ENCODE assay signal across 24 mouse cellular contexts in the genomic region with DNA sequence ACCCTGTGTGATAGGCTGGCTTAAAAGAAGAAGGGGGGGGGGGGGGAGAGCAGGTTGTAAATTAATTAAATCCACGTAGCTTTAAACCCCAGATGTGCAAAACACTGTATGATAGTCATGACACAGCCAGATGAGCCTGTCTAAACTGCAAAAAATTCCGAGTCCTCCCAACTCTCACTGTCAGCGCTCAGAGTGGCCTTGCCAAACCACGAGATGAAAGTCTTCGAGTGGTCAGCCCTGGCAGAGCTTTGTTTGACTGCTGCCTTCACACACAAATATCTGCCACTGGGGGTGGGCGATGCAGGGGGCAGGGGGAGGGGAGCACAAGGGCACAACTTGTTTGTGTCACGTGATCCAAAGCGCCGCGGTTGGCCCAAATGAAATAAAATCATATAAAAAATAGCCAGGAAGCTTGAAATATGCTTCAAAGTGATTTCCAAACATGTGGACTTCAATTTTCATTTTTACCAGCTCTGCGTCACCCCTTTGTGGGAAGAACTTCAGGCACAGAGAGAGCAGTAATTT.
DNase-seq lines count a peak whose midpoint lies in the region; ATAC-seq and TF ChIP-seq lines count a peak whose summit lies in the region.
"Had no signal": no experiment of that assay in that cellular context is flagged by ENCODE, and none has a peak within 500 bp of the region (broad histone marks: within the 10 kb centered on the region; RNA-seq: fewer than 3 reads in every experiment).

No protein-coding gene starts in this region.

- H3K4me2 ChIP-seq in embryonic facial prominence, embryonic 14.5 days (ENCODE audit: low read depth, low read length), result no peak overlapping the region
- H3K4me2 ChIP-seq in forebrain, postnatal 0 days (ENCODE audit: low read depth), result no peak overlapping the region
- no peak overlapping the region for H3K4me2 ChIP-seq in hindbrain, embryonic 14.5 days (replicated peaks)
- H3K4me2 ChIP-seq: embryonic facial prominence, embryonic 13.5 days; forebrain, embryonic 15.5 days; heart, embryonic 12.5 days; midbrain, embryonic 15.5 days; neural tube, embryonic 13.5 days had no signal

- no peak overlapping the region for H3K9ac ChIP-seq in embryonic facial prominence, embryonic 14.5 days (ENCODE audit: low read depth, low read length)
- no peak overlapping the region for H3K9ac ChIP-seq in forebrain, postnatal 0 days
- H3K9ac ChIP-seq in hindbrain, embryonic 14.5 days, result no peak overlapping the region
- H3K9ac ChIP-seq: embryonic facial prominence, embryonic 13.5 days; forebrain, embryonic 15.5 days; heart, embryonic 12.5 days; midbrain, embryonic 15.5 days had no signal

- peak; percentile 30 for DNase-seq in embryonic facial prominence, embryonic 14.5 days (ENCODE audit: low spot score)
- no peak for DNase-seq in embryonic facial prominence, embryonic 10.5 days (ENCODE audit: low spot score)
- peak; percentile 34 for DNase-seq in lung, postnatal 10 days
- no peak for DNase-seq in lung, postnatal 4 days
- DNase-seq in adrenal gland, postnatal 14 days, result peak; percentile 41
- no peak for DNase-seq in forebrain, postnatal 0 days
- DNase-seq in hindbrain, embryonic 14.5 days (ENCODE audit: low spot score), result no peak
- DNase-seq: cerebellum, adult 11-12 months; cerebellum, postnatal 14 days; gastrocnemius, postnatal 25 days; heart, adult 18-20 months; heart, postnatal 10 days; kidney, adult 9 months; kidney, postnatal 14 days; retina, postnatal 1 day had no signal

- no peak for ATAC-seq in embryonic facial prominence, embryonic 14.5 days (ENCODE audit: low read depth)
- no peak for ATAC-seq in forebrain, postnatal 0 days
- no peak for ATAC-seq in hindbrain, embryonic 14.5 days (ENCODE audit: low FRiP score)
- ATAC-seq: forebrain, embryonic 15.5 days; hindbrain, postnatal 0 days; intestine, embryonic 16.5 days; midbrain, embryonic 15.5 days had no signal

- H3K4me3 ChIP-seq in embryonic facial prominence, embryonic 14.5 days (ENCODE audit: low read depth, low read length), result no peak overlapping the region
- H3K4me3 ChIP-seq in embryonic facial prominence, embryonic 10.5 days, result no peak overlapping the region
- H3K4me3 ChIP-seq in forebrain, postnatal 0 days (ENCODE audit: low read depth, low read length), result no peak overlapping the region
- H3K4me3 ChIP-seq in hindbrain, embryonic 14.5 days (replicated peaks; ENCODE audit: low read length), result no peak overlapping the region
- H3K4me3 ChIP-seq: embryonic facial prominence, embryonic 13.5 days; forebrain, embryonic 15.5 days; heart, embryonic 12.5 days; hindbrain, embryonic 10.5 days; megakaryocyte, embryonic 14.5 days; midbrain, embryonic 15.5 days; neural tube, embryonic 13.5 days had no signal

- peaks cover 8% of the 10 kb centered on the region; the same call in 1 of the 2 replicates for H3K9me3 ChIP-seq in embryonic facial prominence, embryonic 14.5 days (ENCODE audit: control insufficient read depth, low read length)
- no peaks in the 10 kb centered on the region; the same call in 1 of the 2 replicates for H3K9me3 ChIP-seq in embryonic facial prominence, embryonic 10.5 days
- no peaks in the 10 kb centered on the region for H3K9me3 ChIP-seq in forebrain, postnatal 0 days (ENCODE audit: low read length)
- peaks cover 9% of the 10 kb centered on the region; the same call in 1 of the 2 replicates for H3K9me3 ChIP-seq in hindbrain, embryonic 14.5 days (ENCODE audit: control insufficient read depth, low read length)
- H3K9me3 ChIP-seq: forebrain, embryonic 15.5 days; midbrain, embryonic 15.5 days had no signal

- H3K36me3 ChIP-seq in embryonic facial prominence, embryonic 14.5 days (ENCODE audit: control insufficient read depth, insufficient read depth, low read length), result no peaks in the 10 kb centered on the region
- no peaks in the 10 kb centered on the region for H3K36me3 ChIP-seq in embryonic facial prominence, embryonic 10.5 days (replicated peaks)
- no peaks in the 10 kb centered on the region for H3K36me3 ChIP-seq in forebrain, postnatal 0 days (ENCODE audit: insufficient read depth)
- no peaks in the 10 kb centered on the region for H3K36me3 ChIP-seq in hindbrain, embryonic 14.5 days (replicated peaks; ENCODE audit: control insufficient read depth, insufficient read depth)
- H3K36me3 ChIP-seq: embryonic facial prominence, embryonic 13.5 days; forebrain, embryonic 15.5 days; heart, embryonic 12.5 days; hindbrain, embryonic 10.5 days; midbrain, embryonic 15.5 days; neural tube, embryonic 13.5 days had no signal

- no peak for TF ChIP-seq CTCF in forebrain, postnatal 0 days (IDR thresholded peaks at IDR 0.05; ENCODE audit: low read depth)

- H3K27ac ChIP-seq in embryonic facial prominence, embryonic 14.5 days (replicated peaks; ENCODE audit: low read depth, low read length), result no peak overlapping the region
- no peak overlapping the region for H3K27ac ChIP-seq in embryonic facial prominence, embryonic 10.5 days (replicated peaks)
- H3K27ac ChIP-seq in forebrain, postnatal 0 days (ENCODE audit: low read depth, low read length), result no peak overlapping the region
- H3K27ac ChIP-seq in hindbrain, embryonic 14.5 days, result no peak overlapping the region
- H3K27ac ChIP-seq: embryonic facial prominence, embryonic 13.5 days; forebrain, embryonic 15.5 days; hindbrain, embryonic 10.5 days; hindbrain, postnatal 0 days; midbrain, embryonic 15.5 days; neural tube, embryonic 13.5 days had no signal

- no peaks in the 10 kb centered on the region for H3K27me3 ChIP-seq in embryonic facial prominence, embryonic 14.5 days (replicated peaks; ENCODE audit: control insufficient read depth, insufficient read depth, low read length)
- H3K27me3 ChIP-seq in embryonic facial prominence, embryonic 10.5 days (replicated peaks; ENCODE audit: low read depth, poor library complexity, severe bottlenecking), result peaks cover 3% of the 10 kb centered on the region
- H3K27me3 ChIP-seq in forebrain, postnatal 0 days (ENCODE audit: insufficient read depth, low read length), result no peaks in the 10 kb centered on the region
- H3K27me3 ChIP-seq in hindbrain, embryonic 14.5 days (ENCODE audit: control insufficient read depth, insufficient read depth, low read length), result no peaks in the 10 kb centered on the region
- H3K27me3 ChIP-seq: forebrain, embryonic 15.5 days; heart, embryonic 12.5 days; megakaryocyte, embryonic 14.5 days; midbrain, embryonic 15.5 days; neural tube, embryonic 13.5 days had no signal

- peaks cover 12% of the 10 kb centered on the region for H3K4me1 ChIP-seq in embryonic facial prominence, embryonic 14.5 days (ENCODE audit: control insufficient read depth, insufficient read depth, low read length)
- peaks cover 24% of the 10 kb centered on the region for H3K4me1 ChIP-seq in embryonic facial prominence, embryonic 10.5 days
- no peaks in the 10 kb centered on the region for H3K4me1 ChIP-seq in forebrain, postnatal 0 days (ENCODE audit: insufficient read depth)
- no peaks in the 10 kb centered on the region for H3K4me1 ChIP-seq in hindbrain, embryonic 14.5 days (replicated peaks; ENCODE audit: control insufficient read depth, insufficient read depth, low read length)
- H3K4me1 ChIP-seq: forebrain, embryonic 15.5 days; midbrain, embryonic 15.5 days had no signal

- WGBS in embryonic facial prominence, embryonic 14.5 days, result 68% methylated on average over 11 of the region's 11 CpGs
- 81% methylated on average over 11 of the region's 11 CpGs for WGBS in embryonic facial prominence, embryonic 10.5 days
- WGBS in forebrain, postnatal 0 days, result 71% methylated on average over 11 of the region's 11 CpGs
- WGBS in hindbrain, embryonic 14.5 days, result 65% methylated on average over 11 of the region's 11 CpGs

Comparison
In these comparisons a context has a peak if more than half of its experiments do, and no peak if none do; other contexts are left out.
1. DNase-seq: peak in embryonic facial prominence, embryonic 14.5 days (single experiment), lung, postnatal 10 days (single experiment) and adrenal gland, postnatal 14 days (single experiment); none in embryonic facial prominence, embryonic 10.5 days (single experiment), lung, postnatal 4 days (0 of 2), forebrain, postnatal 0 days (single experiment) and hindbrain, embryonic 14.5 days (single experiment).